Mouse (Mus musculus): ENCODE results near the gene Akt1s1. TPM values are rescaled to one million over a fixed set of nuclear protein-coding genes. Genes with fewer than 3 reads are reported as not detected.

The Akt1s1 gene
- polyA plus RNA-seq, 1 experiment from 2014 or later, result 43.6 TPM

GRCm38 (mm10) chr7:44814952-44815553, 33.7 kb upstream of the Akt1s1 start:
- Histone ChIP-seq H3K4me2 (replicated peaks; ENCODE audit: low read depth, low read length) (peak overlapping the region; percentile 88), H3K4me3 (ENCODE audit: low read depth, low read length) (peak overlapping the region; percentile 69), H3K27ac (ENCODE audit: low read length) (peak overlapping the region; percentile 97; the same call in 1 of the 2 replicates), H3K4me1 (ENCODE audit: control insufficient read depth, insufficient read depth, low read length) (peaks cover 36% of the 10 kb centered on the region), H3K9me3 (ENCODE audit: control insufficient read depth, low read depth, low read length) (no peaks in the 10 kb centered on the region), H3K36me3 (ENCODE audit: control insufficient read depth, insufficient read depth, low read length) (peaks cover 4% of the 10 kb centered on the region; the same call in 1 of the 2 replicates), H3K9ac (replicated peaks; ENCODE audit: low read depth, low read length) (no peak overlapping the region), H3K27me3 (ENCODE audit: control insufficient read depth, insufficient read depth, low read length) (no peaks in the 10 kb centered on the region)
- no peak for ATAC-seq (ENCODE audit: insufficient number of reproducible peaks, insufficient read depth, low FRiP score, low read depth)
- 34% methylated on average over 14 of the region's 14 CpGs for WGBS

- WGBS, result under 1% methylated on average over 59 of the region's 62 CpGs
- peaks cover 38% of the 10 kb centered on the region for H3K4me1 ChIP-seq (ENCODE audit: control insufficient read depth, insufficient read depth, low read length)
- peak; percentile 93 for ATAC-seq (ENCODE audit: insufficient number of reproducible peaks, insufficient read depth, low FRiP score, low read depth)
- peak within 1 kb of the TSS; percentile 88 for H3K4me2 ChIP-seq (replicated peaks; ENCODE audit: low read depth, low read length)
- peaks cover 4% of the 10 kb centered on the region; the same call in 1 of the 2 replicates for H3K36me3 ChIP-seq (ENCODE audit: control insufficient read depth, insufficient read depth, low read length)
- no peaks in the 10 kb centered on the region for H3K27me3 ChIP-seq (ENCODE audit: control insufficient read depth, insufficient read depth, low read length)
- H3K9ac ChIP-seq (replicated peaks; ENCODE audit: low read depth, low read length), result peak within 1 kb of the TSS; percentile 90
- peak within 1 kb of the TSS; percentile 69 for H3K4me3 ChIP-seq (ENCODE audit: low read depth, low read length)
- peak within 1 kb of the TSS; percentile 97 for H3K27ac ChIP-seq (ENCODE audit: low read length)
- no peaks in the 10 kb centered on the region for H3K9me3 ChIP-seq (ENCODE audit: control insufficient read depth, low read depth, low read length)
Measured at GRCm38 (mm10) chr7:44815721-44816469, 32.9 kb upstream of the Akt1s1 start, which contains the start of the genes Nup62 and Il4i1. Gene Nup62 (plus strand): TSS chr7:44816088. Gene Il4i1 (plus strand): TSS chr7:44816387.

- WGBS, result under 1% methylated on average over 39 of the region's 57 CpGs
- H3K4me1 ChIP-seq (ENCODE audit: control insufficient read depth, insufficient read depth, low read length), result peaks cover 38% of the 10 kb centered on the region
- peak; percentile 36 for ATAC-seq (ENCODE audit: insufficient number of reproducible peaks, insufficient read depth, low FRiP score, low read depth)
Measured at GRCm38 (mm10) chr7:44816470-44817021, 32.2 kb upstream of the Akt1s1 start, which contains the start of gene Atf5. Gene Atf5 (minus strand): TSS chr7:44816658.

GRCm38 (mm10) chr7:44817441-44817840, 31.4 kb upstream of the Akt1s1 start:
- ATAC-seq (ENCODE audit: insufficient number of reproducible peaks, insufficient read depth, low FRiP score, low read depth), result no peak
- Histone ChIP-seq H3K9ac (replicated peaks; ENCODE audit: low read depth, low read length) (peak overlapping the region; percentile 90), H3K4me1 (ENCODE audit: control insufficient read depth, insufficient read depth, low read length) (peaks cover 38% of the 10 kb centered on the region), H3K4me2 (replicated peaks; ENCODE audit: low read depth, low read length) (peak overlapping the region; percentile 88), H3K4me3 (ENCODE audit: low read depth, low read length) (peak overlapping the region; percentile 69), H3K9me3 (ENCODE audit: control insufficient read depth, low read depth, low read length) (no peaks in the 10 kb centered on the region), H3K27ac (ENCODE audit: low read length) (peak overlapping the region; percentile 97; the same call in 1 of the 2 replicates), H3K27me3 (ENCODE audit: control insufficient read depth, insufficient read depth, low read length) (no peaks in the 10 kb centered on the region), H3K36me3 (ENCODE audit: control insufficient read depth, insufficient read depth, low read length) (peaks cover 4% of the 10 kb centered on the region; the same call in 1 of the 2 replicates)
- 18% methylated on average over 3 of the region's 3 CpGs for WGBS

More at GRCm38 (mm10) chr7:44816470-44817021, 32.2 kb upstream of the Akt1s1 start, which contains the start of gene Atf5:
- Histone ChIP-seq H3K4me3 (ENCODE audit: low read depth, low read length) (peak within 1 kb of the TSS; percentile 69), H3K4me2 (replicated peaks; ENCODE audit: low read depth, low read length) (peak within 1 kb of the TSS; percentile 88), H3K27me3 (ENCODE audit: control insufficient read depth, insufficient read depth, low read length) (no peaks in the 10 kb centered on the region), H3K9ac (replicated peaks; ENCODE audit: low read depth, low read length) (peak within 1 kb of the TSS; percentile 90), H3K9me3 (ENCODE audit: control insufficient read depth, low read depth, low read length) (no peaks in the 10 kb centered on the region), H3K36me3 (ENCODE audit: control insufficient read depth, insufficient read depth, low read length) (peaks cover 4% of the 10 kb centered on the region; the same call in 1 of the 2 replicates), H3K27ac (ENCODE audit: low read length) (peak within 1 kb of the TSS; percentile 97)

GRCm38 (mm10) chr7:44818164-44818563, 30.6 kb upstream of the Akt1s1 start:
- H3K9me3 ChIP-seq (ENCODE audit: control insufficient read depth, low read depth, low read length), result no peaks in the 10 kb centered on the region
- H3K27ac ChIP-seq (ENCODE audit: low read length), result no peak overlapping the region
- ATAC-seq (ENCODE audit: insufficient number of reproducible peaks, insufficient read depth, low FRiP score, low read depth), result no peak
- 24% methylated on average over 2 of the region's 2 CpGs for WGBS
- peak overlapping the region; percentile 90; the same call in 1 of the 2 replicates for H3K9ac ChIP-seq (replicated peaks; ENCODE audit: low read depth, low read length)
- H3K4me1 ChIP-seq (ENCODE audit: control insufficient read depth, insufficient read depth, low read length), result peaks cover 38% of the 10 kb centered on the region
- H3K36me3 ChIP-seq (ENCODE audit: control insufficient read depth, insufficient read depth, low read length), result peaks cover 4% of the 10 kb centered on the region; the same call in 1 of the 2 replicates
- H3K27me3 ChIP-seq (ENCODE audit: control insufficient read depth, insufficient read depth, low read length), result no peaks in the 10 kb centered on the region
- peak overlapping the region; percentile 69 for H3K4me3 ChIP-seq (ENCODE audit: low read depth, low read length)
- peak overlapping the region; percentile 88 for H3K4me2 ChIP-seq (replicated peaks; ENCODE audit: low read depth, low read length)

- WGBS, result 35% methylated on average over 6 of the region's 6 CpGs
- H3K4me1 ChIP-seq (ENCODE audit: control insufficient read depth, insufficient read depth, low read length), result peaks cover 41% of the 10 kb centered on the region
Measured at GRCm38 (mm10) chr7:44818751-44819235, 30.0 kb upstream of the Akt1s1 start.

GRCm38 (mm10) chr7:44819391-44819790, 29.4 kb upstream of the Akt1s1 start:
- no peak for ATAC-seq (ENCODE audit: insufficient number of reproducible peaks, insufficient read depth, low FRiP score, low read depth)
- H3K9me3 ChIP-seq (ENCODE audit: control insufficient read depth, low read depth, low read length), result no peaks in the 10 kb centered on the region
- peak overlapping the region; percentile 88 for H3K4me2 ChIP-seq (replicated peaks; ENCODE audit: low read depth, low read length)
- no peaks in the 10 kb centered on the region for H3K27me3 ChIP-seq (ENCODE audit: control insufficient read depth, insufficient read depth, low read length)
- H3K27ac ChIP-seq (ENCODE audit: low read length), result no peak overlapping the region
- 0 out of 2 replicates have a peak overlapping the region, but pooled peaks have one; percentile 18 for H3K9ac ChIP-seq (replicated peaks; ENCODE audit: low read depth, low read length)
- H3K4me1 ChIP-seq (ENCODE audit: control insufficient read depth, insufficient read depth, low read length), result peaks cover 47% of the 10 kb centered on the region
- H3K36me3 ChIP-seq (ENCODE audit: control insufficient read depth, insufficient read depth, low read length), result peaks cover under 1% of the 10 kb centered on the region; the same call in 1 of the 2 replicates
- 83% methylated on average over 2 of the region's 2 CpGs for WGBS
- peak overlapping the region; percentile 69; the same call in 1 of the 2 replicates for H3K4me3 ChIP-seq (ENCODE audit: low read depth, low read length)

More at GRCm38 (mm10) chr7:44818751-44819235, 30.0 kb upstream of the Akt1s1 start:
- ATAC-seq (ENCODE audit: insufficient number of reproducible peaks, insufficient read depth, low FRiP score, low read depth), result no peak
- H3K9ac ChIP-seq (replicated peaks; ENCODE audit: low read depth, low read length), result 0 out of 2 replicates have a peak overlapping the region, but pooled peaks have one; percentile 18
- H3K27ac ChIP-seq (ENCODE audit: low read length), result no peak overlapping the region
- H3K36me3 ChIP-seq (ENCODE audit: control insufficient read depth, insufficient read depth, low read length), result peaks cover 4% of the 10 kb centered on the region; the same call in 1 of the 2 replicates
- no peaks in the 10 kb centered on the region for H3K9me3 ChIP-seq (ENCODE audit: control insufficient read depth, low read depth, low read length)
- H3K4me3 ChIP-seq (ENCODE audit: low read depth, low read length), result peak overlapping the region; percentile 69
- H3K4me2 ChIP-seq (replicated peaks; ENCODE audit: low read depth, low read length), result peak overlapping the region; percentile 88
- no peaks in the 10 kb centered on the region for H3K27me3 ChIP-seq (ENCODE audit: control insufficient read depth, insufficient read depth, low read length)

- Histone ChIP-seq H3K9ac (replicated peaks; ENCODE audit: low read depth, low read length) (no peak overlapping the region), H3K27me3 (ENCODE audit: control insufficient read depth, insufficient read depth, low read length) (no peaks in the 10 kb centered on the region), H3K36me3 (ENCODE audit: control insufficient read depth, insufficient read depth, low read length) (no peaks in the 10 kb centered on the region; the same call in 1 of the 2 replicates), H3K27ac (ENCODE audit: low read length) (no peak overlapping the region), H3K4me1 (ENCODE audit: control insufficient read depth, insufficient read depth, low read length) (peaks cover 45% of the 10 kb centered on the region), H3K9me3 (ENCODE audit: control insufficient read depth, low read depth, low read length) (no peaks in the 10 kb centered on the region), H3K4me2 (replicated peaks; ENCODE audit: low read depth, low read length) (no peak overlapping the region), H3K4me3 (ENCODE audit: low read depth, low read length) (no peak overlapping the region)
- ATAC-seq (ENCODE audit: insufficient number of reproducible peaks, insufficient read depth, low FRiP score, low read depth), result no peak
- 56% methylated on average over 5 of the region's 5 CpGs for WGBS
Measured at GRCm38 (mm10) chr7:44819863-44820262, 28.9 kb upstream of the Akt1s1 start.
